Mouse (Mus musculus) ES-Bruce4 (cell line): Measurements from ENCODE around the gene Lysmd4.

Experiments
- CTCF ChIP-seq: IDR thresholded peaks from one replicate; pipeline ENCODE4 v1.8.1; 2011; ENCODE audit warnings: low read depth, low read length
- EP300 ChIP-seq: IDR thresholded peaks from 2 replicates; pipeline ENCODE4 v1.6.1; 2011; ENCODE audit warnings: low read depth, low read length; ENCODE audit not compliant: insufficient read depth
- POLR2A ChIP-seq: IDR thresholded peaks from one replicate; pipeline ENCODE4 v1.8.1; 2011; ENCODE audit warnings: low read length; ENCODE audit not compliant: insufficient read depth

GRCm38 (mm10) chr7:67355870-67356269 lies 133.5 kb downstream of the Lysmd4 start:
- TF ChIP-seq CTCF (peak; percentile 34), POLR2A (no peak), EP300 (no peak)
